In the genomic region with DNA sequence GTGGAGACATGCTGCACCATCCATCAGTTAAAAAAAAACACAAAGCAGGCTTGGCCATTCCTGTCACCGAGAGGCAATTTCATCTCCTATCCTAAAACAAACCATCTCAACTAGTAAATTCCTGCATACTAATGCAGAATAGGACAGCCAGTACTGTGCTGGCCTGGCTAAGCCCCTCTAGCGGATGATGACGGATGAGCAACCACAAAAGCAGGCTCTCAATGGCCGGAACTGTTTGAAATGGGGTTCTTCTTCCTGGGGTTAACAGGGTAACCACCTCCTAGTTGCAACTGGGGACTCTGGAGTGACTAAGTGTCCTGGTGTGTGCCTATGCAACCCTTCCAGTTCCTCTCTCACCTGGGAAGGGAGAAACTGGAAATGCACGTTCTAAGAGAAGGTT, we compare ENCODE assay signal across 23 mouse cellular contexts. TPM values are rescaled to one million over a fixed set of nuclear protein-coding genes. Genes with fewer than 3 reads are reported as not detected.
A peak's percentile ranks its signal among the peaks of the same experiment; 100 is the strongest.
DNase-seq lines count a peak whose midpoint lies in the region; ATAC-seq and TF ChIP-seq lines count a peak whose summit lies in the region.
"Had no signal": no experiment of that assay in that cellular context is flagged by ENCODE, and none has a peak within 500 bp of the region (broad histone marks: within the 10 kb centered on the region; RNA-seq: fewer than 3 reads in every experiment).

No protein-coding gene starts in this region.

- no peak for TF ChIP-seq POLR2A in CH12.LX (IDR thresholded peaks at IDR 0.05; ENCODE audit: low read depth, low read length)

- H3K4me1 ChIP-seq in CH12.LX (ENCODE audit: control insufficient read depth in 1 of 2, insufficient read depth in 2 of 2): peaks cover 41 to 82% of the 10 kb centered on the region in 2 experiments
- peaks cover 38% of the 10 kb centered on the region for H3K4me1 ChIP-seq in forebrain, embryonic 12.5 days

- H3K4me2 ChIP-seq in CH12.LX (ENCODE audit: insufficient read depth, low read depth, poor library complexity, severe bottlenecking): no peak overlapping the region
- H3K4me2 ChIP-seq in forebrain, embryonic 12.5 days: no peak overlapping the region
- H3K4me2 ChIP-seq: forebrain, embryonic 15.5 days had no signal

- no peak overlapping the region for H3K27ac ChIP-seq in layer of hippocampus, adult 2 months
- peak overlapping the region; percentile 65 for H3K27ac ChIP-seq in CH12.LX (ENCODE audit: insufficient read depth, low read depth)
- no peak overlapping the region for H3K27ac ChIP-seq in forebrain, embryonic 12.5 days
- H3K27ac ChIP-seq: forebrain, embryonic 15.5 days had no signal

- no peak for DNase-seq in layer of hippocampus, adult 2 months (ENCODE audit: low spot score in 2 of 2)
- no peak for DNase-seq in layer of hippocampus, adult 18-20 months (ENCODE audit: low spot score in 2 of 2)
- DNase-seq in CD4-positive helper T cell, adult 2 months (ENCODE audit: low read depth, low spot score): peak; percentile 18
- DNase-seq in CH12.LX (ENCODE audit: extremely low read depth): no peak
- peak; percentile 25 for DNase-seq in embryo, embryonic 9.5 days (ENCODE audit: extremely low spot score)
- DNase-seq in adrenal gland, postnatal 4 days (ENCODE audit: low spot score in 2 of 2): no peak
- DNase-seq: cerebellum, postnatal 36 days; heart, adult 18-20 months; heart, postnatal 14 days; liver; lung, adult 2 months; right cerebral cortex, postnatal 14 days had no signal

- TF ChIP-seq CTCF in layer of hippocampus, adult 2 months (conservative IDR thresholded peaks at IDR 0.05): peak; percentile 52
- TF ChIP-seq CTCF in CH12.LX (conservative IDR thresholded peaks at IDR 0.05 in 1 of 2, IDR thresholded peaks at IDR 0.05 in 1 of 2; ENCODE audit: low read depth in 2 of 2, low read length in 2 of 2): no peak

- ATAC-seq in activated CD4-positive, CD25-positive, alpha-beta regulatory T cell, adult 4 months: no peak
- no peak for ATAC-seq in forebrain, embryonic 12.5 days (ENCODE audit: low FRiP score)
- ATAC-seq: forebrain, embryonic 15.5 days had no signal

- no peak for TF ChIP-seq RAD21 in CH12.LX (IDR thresholded peaks at IDR 0.05; ENCODE audit: low read depth, low read length)

- H3K9me3 ChIP-seq in CH12.LX (replicated peaks; ENCODE audit: low read length): no peaks in the 10 kb centered on the region
- H3K9me3 ChIP-seq in forebrain, embryonic 12.5 days: no peaks in the 10 kb centered on the region
- H3K9me3 ChIP-seq: forebrain, embryonic 15.5 days had no signal

- dilution Hi-C loops in CH12.LX (cut with MboI; ENCODE audit: extremely low pct_ligation_motif_present, extremely low pct_unique_long_range_greater_than_20kb, low sequenced_read_pairs): no loop called here

- 30% methylated on average over 5 of the region's 5 CpGs for WGBS in forebrain, embryonic 12.5 days

- H3K4me3 ChIP-seq in layer of hippocampus, adult 2 months: no peak overlapping the region
- H3K4me3 ChIP-seq in CH12.LX (replicated peaks in 1 of 3; ENCODE audit: low read depth in 2 of 3, low read length in 2 of 3, poor library complexity in 1 of 3): peak overlapping the region in 1 of 3 experiments; percentile 1
- H3K4me3 ChIP-seq in forebrain, embryonic 12.5 days (replicated peaks): no peak overlapping the region
- H3K4me3 ChIP-seq: forebrain, embryonic 15.5 days; myocyte had no signal

- peaks cover 6% of the 10 kb centered on the region; the same call in 1 of the 2 replicates for H3K79me2 ChIP-seq in CH12.LX (replicated peaks; ENCODE audit: control insufficient read depth, extremely low read depth, insufficient read depth, poor library complexity, severe bottlenecking)

- no peak overlapping the region for H3K9ac ChIP-seq in CH12.LX (ENCODE audit: insufficient read depth, low read depth)
- H3K9ac ChIP-seq in forebrain, embryonic 12.5 days: no peak overlapping the region
- H3K9ac ChIP-seq: forebrain, embryonic 15.5 days had no signal

- H3K36me3 ChIP-seq in CH12.LX (replicated peaks in 1 of 2; ENCODE audit: control insufficient read depth in 1 of 2, insufficient read depth in 1 of 2, low read length in 1 of 2): peaks cover 22 to 44% of the 10 kb centered on the region in 2 experiments
- peaks cover 29% of the 10 kb centered on the region for H3K36me3 ChIP-seq in forebrain, embryonic 12.5 days (replicated peaks)

- no peak for TF ChIP-seq EP300 in CH12.LX (IDR thresholded peaks at IDR 0.05; ENCODE audit: low read length)

- no peaks in the 10 kb centered on the region for H3K27me3 ChIP-seq in CH12.LX (replicated peaks)
- peaks cover 6% of the 10 kb centered on the region for H3K27me3 ChIP-seq in forebrain, embryonic 12.5 days
- H3K27me3 ChIP-seq: forebrain, embryonic 15.5 days had no signal

- in situ Hi-C loops in CH12.LX (cut with MboI; ENCODE audit: low pct_ligation_motif_present, low pct_unique_long_range_greater_than_20kb, low sequenced_read_pairs): no loop called here

TF ChIP-seq in CH12.LX, 34 proteins besides CTCF, POLR2A, EP300 and RAD21:
- TF ChIP-seq MAZ (IDR thresholded peaks at IDR 0.05; ENCODE audit: low read depth, low read length) (no peak), MAX (IDR thresholded peaks at IDR 0.05; ENCODE audit: low read length) (no peak), JUND (conservative IDR thresholded peaks at IDR 0.05; ENCODE audit: low read depth, low read length) (no peak), MEF2A (IDR thresholded peaks at IDR 0.05; ENCODE audit: borderline replicate concordance, low read depth, low read length) (no peak), JUN (IDR thresholded peaks at IDR 0.05; ENCODE audit: insufficient read depth, low read depth, low read length) (no peak), IRF4 (IDR thresholded peaks at IDR 0.05; ENCODE audit: low read depth, low read length) (no peak), ETS1 (conservative IDR thresholded peaks at IDR 0.05; ENCODE audit: low read depth, low read length) (no peak), ZNF384 (IDR thresholded peaks at IDR 0.05; ENCODE audit: low read depth, low read length) (no peak), UBTF (IDR thresholded peaks at IDR 0.05; ENCODE audit: low read depth, low read length) (no peak)

RNA-seq across cellular contexts. Expression of a gene that starts 1.2 kb away (rescaled TPM):
- not detected for total RNA-seq in layer of hippocampus, adult 2 months (2021)
- total RNA-seq in layer of hippocampus, adult 18-20 months (2021): not detected
- total RNA-seq in CH12.LX (2012; rRNA removed) (not detected in 2 replicates), CH12.LX (2014; rRNA removed) (not detected in 2 replicates)
- not detected in 2 replicates for polyA plus RNA-seq in CH12.LX (2012; ENCODE audit: insufficient read length, low read depth)
- polyA plus RNA-seq in activated CD4-positive, CD25-positive, alpha-beta regulatory T cell, adult 4 months (2017; shearing (Covaris generic)): not detected
- total RNA-seq in adrenal gland, postnatal 4 days (2021): not detected
- not detected in 2 replicates for polyA plus RNA-seq in forebrain, embryonic 12.5 days (2016; fragmentation: Nextera tagmentation; extraction: Ambion mirVana)
- total RNA-seq: gastrocnemius, adult 18-20 months; heart, adult 18-20 months; heart, postnatal 14 days; layer of hippocampus, adult 8-10 months; left cerebral cortex, postnatal 10 days; megakaryocyte progenitor cell, adult 5-6 weeks had no signal
- polyA plus RNA-seq: forebrain, embryonic 15.5 days; intestine, embryonic 14.5 days; kidney, embryonic 16.5 days; lung, adult 2 months; myocyte; testis, adult 2 months had no signal

RNA-seq across cellular contexts. Expression of a gene that starts 2.5 kb away (rescaled TPM):
- total RNA-seq in layer of hippocampus, adult 2 months (2021): 10 to 100 TPM; 13.6 to 14.2 TPM
- 10 to 100 TPM; 12.0 to 14.1 TPM for total RNA-seq in layer of hippocampus, adult 18-20 months (2021)
- total RNA-seq in CH12.LX (2012; rRNA removed): 14.0 and 16.0 TPM in 2 replicates
- total RNA-seq in CH12.LX (2014; rRNA removed): 18.3 and 19.7 TPM in 2 replicates
- 33.3 and 34.0 TPM in 2 replicates for polyA plus RNA-seq in CH12.LX (2012; ENCODE audit: insufficient read length, low read depth)
- under 1 TPM; 0.11 to 0.82 TPM for polyA plus RNA-seq in activated CD4-positive, CD25-positive, alpha-beta regulatory T cell, adult 4 months (2017; shearing (Covaris generic))
- total RNA-seq in adrenal gland, postnatal 4 days (2021): 10 to 100 TPM; 31.6 to 33.6 TPM
- 5.3 and 7.2 TPM in 2 replicates for polyA plus RNA-seq in forebrain, embryonic 12.5 days (2016; fragmentation: Nextera tagmentation; extraction: Ambion mirVana)

RNA-seq across cellular contexts. Expression of a gene that starts 51.0 kb away (rescaled TPM):
- 100 to 1,000 TPM; 128 to 134 TPM for total RNA-seq in layer of hippocampus, adult 2 months (2021)
- total RNA-seq in layer of hippocampus, adult 18-20 months (2021): 100 to 1,000 TPM; 131 to 137 TPM
- 32.7 and 36.5 TPM in 2 replicates for total RNA-seq in CH12.LX (2012; rRNA removed)
- total RNA-seq in CH12.LX (2014; rRNA removed): 25.1 and 26.2 TPM in 2 replicates
- polyA plus RNA-seq in CH12.LX (2012; ENCODE audit: insufficient read length, low read depth): 31.1 and 35.9 TPM in 2 replicates
- polyA plus RNA-seq in activated CD4-positive, CD25-positive, alpha-beta regulatory T cell, adult 4 months (2017; shearing (Covaris generic)): 10 to 100 TPM; 27.5 to 58.6 TPM
- 100 to 1,000 TPM; 126 to 134 TPM for total RNA-seq in adrenal gland, postnatal 4 days (2021)
- 18.2 and 18.5 TPM in 2 replicates for polyA plus RNA-seq in forebrain, embryonic 12.5 days (2016; fragmentation: Nextera tagmentation; extraction: Ambion mirVana)

Comparison
In these comparisons a context has a peak if more than half of its experiments do, and no peak if none do; other contexts are left out.
1. DNase-seq: peak in CD4-positive helper T cell, adult 2 months (single experiment) and embryo, embryonic 9.5 days (single experiment); none in layer of hippocampus, adult 2 months (0 of 2), layer of hippocampus, adult 18-20 months (0 of 2), CH12.LX (single experiment) and adrenal gland, postnatal 4 days (0 of 2).